In genomic region chr17:87737144-87737543, GRCm38 (mm10) we compare ENCODE assay signal across 16 mouse cellular contexts.
"Had no signal": no experiment of that assay in that cellular context is flagged by ENCODE, and none has a peak within 500 bp of the region (broad histone marks: within the 10 kb centered on the region; RNA-seq: fewer than 3 reads in every experiment).

No protein-coding gene starts in this region.

- H3K9ac ChIP-seq: kidney, embryonic 15.5 days; limb, embryonic 12.5 days; liver, embryonic 13.5 days; liver, postnatal 0 days; midbrain, embryonic 15.5 days; neural tube, embryonic 12.5 days; stomach, embryonic 15.5 days had no signal

- H3K4me3 ChIP-seq: kidney, embryonic 15.5 days; limb, embryonic 12.5 days; liver, embryonic 13.5 days; midbrain, embryonic 10.5 days; midbrain, embryonic 15.5 days; neural tube, embryonic 12.5 days; stomach, embryonic 15.5 days had no signal

- H3K4me2 ChIP-seq: kidney, embryonic 15.5 days; limb, embryonic 12.5 days; liver, embryonic 13.5 days; midbrain, embryonic 15.5 days; neural tube, embryonic 12.5 days; stomach, embryonic 15.5 days had no signal

- H3K27ac ChIP-seq: kidney, embryonic 15.5 days; limb, embryonic 12.5 days; liver, embryonic 13.5 days; midbrain, embryonic 10.5 days; midbrain, embryonic 15.5 days; neural tube, embryonic 12.5 days; stomach, embryonic 15.5 days had no signal

- H3K36me3 ChIP-seq: kidney, embryonic 15.5 days; limb, embryonic 12.5 days; liver, embryonic 13.5 days; midbrain, embryonic 10.5 days; midbrain, embryonic 15.5 days; neural tube, embryonic 12.5 days; stomach, embryonic 15.5 days had no signal

- ATAC-seq: liver, postnatal 0 days; midbrain, embryonic 15.5 days had no signal

- H3K27me3 ChIP-seq: midbrain, embryonic 15.5 days; neural tube, embryonic 12.5 days; stomach, embryonic 15.5 days had no signal

- H3K4me1 ChIP-seq: kidney, embryonic 15.5 days; liver, embryonic 13.5 days; midbrain, embryonic 15.5 days; neural tube, embryonic 12.5 days; stomach, embryonic 15.5 days had no signal

- DNase-seq: kidney, postnatal 14 days; layer of hippocampus, adult 9-11 months; layer of hippocampus, postnatal 36 days; liver; liver, embryonic 13.5 days; liver, postnatal 0 days; lung, postnatal 36 days; right cerebral cortex, postnatal 14 days; thymus, adult 2 months; thymus, postnatal 25 days had no signal

- H3K9me3 ChIP-seq: kidney, embryonic 15.5 days; limb, embryonic 12.5 days; liver, embryonic 13.5 days; midbrain, embryonic 10.5 days; midbrain, embryonic 15.5 days; neural tube, embryonic 12.5 days; stomach, embryonic 15.5 days had no signal
